Mouse (Mus musculus): ENCODE measurements at regions not wholly inside any gene's neighbourhood (a gene's known extent, or its start where the extent isn't known, plus 50 kb on each side); places are given as distances from the start of the nearest gene placed in this dataset.

- TF ChIP-seq CTCF (IDR thresholded peaks at IDR 0.05; ENCODE audit: low read depth) (no peak), EP300 (optimal IDR thresholded peaks at IDR 0.05) (no peak)
Measured at GRCm38 (mm10) chr3:149338684-149339373, 348.5 kb upstream of the Adgrl2 start.
